Mouse (Mus musculus) cerebral cortex, adult 2 months (tissue): Measurements from ENCODE around the gene Gm9040.

Experiments used
- WGBS: fragments of 180-500 bp; shearing (Covaris S2); methylation state at CpG from one replicate; pipeline ENCODE4 v1.1.7; 2018; 5-methylcytosine and 5-hydroxymethylcytosine counted together

The Gm9040 gene

GRCm38 (mm10) chr10:118326869-118327268 is at the start of gene Gm9040:
Gene Gm9040, minus strand, starts transcription at chr10:118326969.
- no CpG with 5 or more reads among the region's 11 CpGs for WGBS

GRCm38 (mm10) chr10:118370443-118370842 is 43.7 kb upstream of the Gm9040 start:
- WGBS, result 2% methylated on average over 10 of the region's 10 CpGs

GRCm38 (mm10) chr10:118369518-118369917 is 42.7 kb upstream of the Gm9040 start:
- WGBS, result 88% methylated on average over 9 of the region's 9 CpGs

GRCm38 (mm10) chr10:118354005-118354404 is 27.2 kb upstream of the Gm9040 start, which contains the start of gene Gm9049:
Gene Gm9049, minus strand, starts transcription at chr10:118354105.
- WGBS, result 100% methylated on average over 1 of the region's 11 CpGs

GRCm38 (mm10) chr10:118348579-118348978 is 21.8 kb upstream of the Gm9040 start, which contains the start of gene Gm9048:
Gene Gm9048, minus strand, starts transcription at chr10:118348679.
- 71% methylated on average over 1 of the region's 14 CpGs for WGBS

GRCm38 (mm10) chr10:118343155-118343554 is 16.4 kb upstream of the Gm9040 start, which contains the start of gene Gm9046:
Gene Gm9046, minus strand, starts transcription at chr10:118343255.
- WGBS, result no CpG with 5 or more reads among the region's 14 CpGs

GRCm38 (mm10) chr10:118337731-118338130 is 11.0 kb upstream of the Gm9040 start, which contains the start of gene Gm9045:
Gene Gm9045, minus strand, starts transcription at chr10:118337831.
- no CpG with 5 or more reads among the region's 14 CpGs for WGBS

- WGBS, result no CpG with 5 or more reads among the region's 14 CpGs
Observed at GRCm38 (mm10) chr10:118332308-118332707, 5.5 kb upstream of the Gm9040 start, which contains the start of gene Gm9044. Gene Gm9044, minus strand, starts transcription at chr10:118332408.

- WGBS, result 82% methylated on average over 8 of the region's 8 CpGs
Observed at GRCm38 (mm10) chr10:118319024-118319423, 7.7 kb downstream of the Gm9040 start.

GRCm38 (mm10) chr10:118302133-118302532 is 24.6 kb downstream of the Gm9040 start:
- 68% methylated on average over 2 of the region's 2 CpGs for WGBS

- 95% methylated on average over 6 of the region's 6 CpGs for WGBS
Observed at GRCm38 (mm10) chr10:118294938-118295337, 31.8 kb downstream of the Gm9040 start, which contains the start of gene Iltifb. Gene Iltifb, minus strand, starts transcription at chr10:118295038.

GRCm38 (mm10) chr10:118283016-118283415 is 43.8 kb downstream of the Gm9040 start:
- WGBS, result 94% methylated on average over 2 of the region's 5 CpGs

GRCm38 (mm10) chr10:118282565-118282964 is 44.2 kb downstream of the Gm9040 start:
- 86% methylated on average over 7 of the region's 7 CpGs for WGBS

GRCm38 (mm10) chr10:118278069-118278468 is 48.7 kb downstream of the Gm9040 start:
- WGBS, result no CpG with 5 or more reads among the region's 4 CpGs
